Mouse (Mus musculus) macrophage (primary cell): ENCODE results near the gene Mttp. TPM values are rescaled to one million over a fixed set of nuclear protein-coding genes. Genes with fewer than 3 reads are reported as not detected.

Experiments used
- H3K27ac ChIP-seq: fragments of 350-480 bp; formaldehyde crosslinking; 2 replicates; pipeline ENCODE4 v1.9.0; 2021
- H3K36me3 ChIP-seq: fragments of 350-480 bp; formaldehyde crosslinking; 2 replicates; pipeline ENCODE4 v1.9.0; 2021; ENCODE audit errors: inconsistent target
- H3K4me3 ChIP-seq: fragments of 350-480 bp; formaldehyde crosslinking; 2 replicates; pipeline ENCODE4 v1.9.0; 2021; ENCODE audit errors: inconsistent target
- H3K79me2 ChIP-seq: fragments of 350-480 bp; formaldehyde crosslinking; 2 replicates; pipeline ENCODE4 v1.9.0; 2021; ENCODE audit errors: inconsistent target
- WGBS: methylation state at CpG from one replicate; pipeline ENCODE4 v1.1.7; 2026; ENCODE audit warnings: inconsistent platforms; ENCODE audit not compliant: missing documents; 5-methylcytosine and 5-hydroxymethylcytosine counted together
- polyA plus RNA-seq: library from polyadenylated mRNA; stranded (reverse); fragments of 250-400 nt; gene quantifications from 3 replicates; pipeline ENCODE4 v1.2.4, GENCODE M21; 2018; ENCODE audit warnings: inconsistent platforms

The Mttp gene
- polyA plus RNA-seq, 1 experiment from 2014 or later = 1.0 TPM

DNA sequence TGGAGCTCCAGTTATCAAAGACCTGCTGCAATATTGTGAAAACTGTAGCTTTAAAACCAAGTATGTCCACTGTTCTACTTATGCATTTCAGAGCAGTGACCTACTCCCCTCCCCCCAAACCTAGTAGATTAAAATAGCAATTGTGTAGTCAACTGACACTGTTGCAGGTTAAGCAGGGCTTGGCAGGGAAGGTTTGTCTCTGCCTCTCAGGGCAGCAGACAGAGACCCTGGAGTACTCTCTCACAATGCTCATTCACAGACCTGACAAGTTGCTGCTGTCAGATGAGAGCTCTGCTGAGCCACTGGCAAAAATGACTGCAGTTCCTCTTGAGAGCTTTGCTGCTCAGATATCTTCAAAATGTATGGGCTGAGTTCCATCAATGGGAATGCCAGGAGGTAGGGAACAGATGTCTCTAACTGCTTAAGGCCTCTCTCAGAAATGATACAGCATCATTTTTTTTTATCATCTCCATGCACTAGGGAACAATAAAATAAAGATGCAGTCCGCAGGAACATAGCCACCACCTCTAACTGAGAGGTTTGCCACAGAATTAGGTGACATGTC lies 61.6 kb downstream of the Mttp start:
- 100% methylated on average over 1 of the region's 1 CpGs for WGBS
- Histone ChIP-seq H3K27ac (no peak overlapping the region), H3K4me3 (no peak overlapping the region), H3K36me3 (no peaks in the 10 kb centered on the region), H3K79me2 (no peaks in the 10 kb centered on the region)

DNA sequence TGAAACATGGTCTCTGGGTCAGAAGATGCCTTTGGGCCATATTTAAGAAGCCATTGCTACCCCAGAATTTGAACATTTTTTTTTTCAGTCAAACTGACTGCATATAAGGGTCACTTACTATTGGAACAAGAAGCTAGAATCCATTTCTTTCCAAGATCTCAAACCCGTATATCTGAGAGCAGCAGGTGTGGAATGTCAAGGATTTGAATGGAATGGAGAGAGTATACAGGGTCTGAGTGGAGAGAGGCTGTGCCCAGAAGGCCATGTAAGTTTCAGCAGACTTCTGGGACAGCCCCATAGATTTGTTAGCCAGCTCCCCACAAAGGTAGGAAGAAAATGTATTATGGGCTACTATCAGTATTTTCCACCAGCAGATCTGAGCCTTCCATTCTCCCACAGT lies 66.1 kb downstream of the Mttp start:
- Histone ChIP-seq H3K79me2 (no peaks in the 10 kb centered on the region), H3K27ac (no peak overlapping the region), H3K36me3 (no peaks in the 10 kb centered on the region), H3K4me3 (no peak overlapping the region)
- 93% methylated on average over 1 of the region's 1 CpGs for WGBS

DNA sequence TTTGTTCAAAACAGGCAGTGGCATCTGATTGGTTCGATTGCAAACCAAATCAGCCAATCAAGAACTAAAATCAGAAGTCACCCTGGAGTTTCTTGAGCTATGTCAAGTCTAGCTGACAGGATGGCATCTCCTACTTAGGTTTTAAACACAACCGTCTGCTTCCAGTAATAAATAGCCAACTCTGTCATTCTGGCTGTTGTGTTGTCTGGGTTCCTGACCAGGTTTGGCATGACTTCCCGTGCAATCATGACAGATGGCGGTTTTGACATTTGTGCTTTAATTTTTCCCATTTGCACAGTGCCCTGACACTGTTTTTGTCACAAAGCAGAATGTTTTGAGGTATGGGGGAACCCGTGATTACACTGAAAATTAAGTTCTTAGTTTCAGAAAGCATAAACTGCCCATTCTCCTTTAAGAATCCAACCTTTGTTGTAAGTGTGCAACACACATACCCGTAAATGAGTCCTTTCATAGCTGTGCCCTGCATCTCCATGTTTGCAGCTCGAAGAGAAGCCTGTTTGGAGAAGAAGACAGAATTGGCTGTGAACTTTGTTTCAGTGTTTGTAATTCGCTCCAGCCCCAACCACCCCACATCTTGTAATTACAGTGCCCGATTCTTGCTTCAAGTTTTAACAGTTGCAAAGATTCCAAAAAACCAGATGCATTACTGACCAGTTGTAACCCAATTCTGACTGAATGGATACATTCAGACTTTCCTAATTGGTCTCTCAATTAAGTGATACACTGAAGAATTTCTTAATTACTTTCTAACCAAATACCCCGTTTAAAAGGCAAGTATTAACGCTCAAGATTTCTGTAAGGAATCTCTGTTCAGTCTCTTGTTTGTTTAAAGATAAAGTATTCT lies 67.1 kb downstream of the Mttp start:
- Histone ChIP-seq H3K36me3 (no peaks in the 10 kb centered on the region), H3K4me3 (no peak overlapping the region), H3K79me2 (no peaks in the 10 kb centered on the region), H3K27ac (no peak overlapping the region)
- WGBS = 87% methylated on average over 11 of the region's 11 CpGs

GRCm38 (mm10) chr3:138075209-138075608 lies 69.6 kb downstream of the Mttp start:
- 91% methylated on average over 8 of the region's 8 CpGs for WGBS
- no peak overlapping the region for H3K27ac ChIP-seq
- H3K79me2 ChIP-seq = no peaks in the 10 kb centered on the region
- no peak overlapping the region for H3K4me3 ChIP-seq
- H3K36me3 ChIP-seq = no peaks in the 10 kb centered on the region

DNA sequence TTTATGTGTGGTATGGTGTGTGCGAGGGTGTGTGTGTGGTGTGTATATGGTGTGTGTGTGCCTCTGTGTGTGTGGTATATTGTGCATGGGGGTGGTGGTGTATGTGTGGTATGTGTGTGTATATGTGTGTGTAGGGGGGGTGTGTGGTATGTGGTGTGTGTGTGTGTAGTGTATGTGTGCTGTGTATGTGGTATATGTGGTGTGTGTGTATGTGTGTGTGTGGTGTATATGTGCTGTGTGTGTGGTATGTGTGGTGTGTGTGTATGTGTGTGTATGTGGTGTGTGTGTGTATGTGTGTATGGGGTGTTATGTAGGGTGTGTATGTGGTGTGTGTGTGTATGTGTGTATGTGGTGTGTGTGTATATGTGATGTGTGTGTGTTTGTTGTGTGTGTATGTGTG lies 70.6 kb downstream of the Mttp start:
- H3K79me2 ChIP-seq = no peaks in the 10 kb centered on the region
- 100% methylated on average over 1 of the region's 1 CpGs for WGBS
- no peaks in the 10 kb centered on the region for H3K36me3 ChIP-seq
- no peak overlapping the region for H3K27ac ChIP-seq
- H3K4me3 ChIP-seq = no peak overlapping the region

DNA sequence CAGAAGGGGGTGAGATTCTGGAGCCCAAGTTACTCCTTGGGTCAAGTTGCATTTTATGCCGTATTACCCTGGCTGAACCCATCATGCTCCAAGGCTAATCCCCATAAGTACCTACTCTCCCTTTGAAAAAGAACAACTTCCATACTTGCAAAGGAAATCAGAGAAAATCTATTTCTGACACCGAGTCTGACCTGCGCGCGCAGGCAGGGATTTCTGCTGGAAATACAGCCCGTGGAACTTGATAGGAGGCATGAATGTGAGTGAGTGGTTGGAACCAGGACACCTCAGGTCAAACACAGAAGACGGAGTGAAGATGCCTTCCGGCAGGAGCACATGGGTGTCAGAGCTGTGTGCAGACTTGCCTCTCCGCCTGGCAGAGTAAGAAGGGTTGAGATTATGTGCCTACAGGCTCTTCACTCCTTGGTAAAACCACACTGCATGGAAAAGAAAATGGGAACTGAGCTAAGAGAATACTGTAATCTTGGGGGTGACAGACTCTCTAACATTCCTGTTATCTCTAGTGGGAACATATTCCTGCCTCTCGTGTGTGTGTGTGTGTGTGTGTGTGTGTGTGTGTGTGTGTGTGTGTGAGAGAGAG lies 73.2 kb downstream of the Mttp start:
- H3K27ac ChIP-seq = no peak overlapping the region
- no peaks in the 10 kb centered on the region for H3K36me3 ChIP-seq
- WGBS = 94% methylated on average over 10 of the region's 10 CpGs
- no peaks in the 10 kb centered on the region for H3K79me2 ChIP-seq
- no peak overlapping the region for H3K4me3 ChIP-seq

DNA sequence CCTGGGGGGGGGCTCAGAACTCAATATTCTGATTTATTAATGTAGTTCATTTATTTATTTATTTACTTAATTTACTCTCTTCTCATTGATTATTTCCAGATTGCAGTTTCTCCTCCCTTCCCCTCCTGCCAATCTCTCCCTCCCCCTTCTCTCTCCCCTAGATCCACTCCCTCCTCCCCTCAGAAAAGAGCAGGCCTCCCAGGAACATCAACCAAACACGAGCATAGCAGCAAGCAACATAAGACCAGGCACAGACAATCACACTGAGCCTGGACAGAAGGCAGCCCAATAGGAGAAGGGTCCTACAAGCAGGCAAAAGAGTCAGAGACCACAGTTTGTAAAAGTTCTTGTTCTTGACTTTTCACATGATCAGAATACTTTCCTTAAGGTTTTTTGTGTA lies 73.8 kb downstream of the Mttp start:
- H3K36me3 ChIP-seq = no peaks in the 10 kb centered on the region
- H3K27ac ChIP-seq = no peak overlapping the region
- WGBS = 50% methylated on average over 1 of the region's 1 CpGs
- no peak overlapping the region for H3K4me3 ChIP-seq
- H3K79me2 ChIP-seq = no peaks in the 10 kb centered on the region

GRCm38 (mm10) chr3:138069756-138070511 lies 74.8 kb downstream of the Mttp start:
- WGBS = 90% methylated on average over 16 of the region's 18 CpGs

GRCm38 (mm10) chr3:138068103-138068502 lies 76.7 kb downstream of the Mttp start:
- Histone ChIP-seq H3K36me3 (no peaks in the 10 kb centered on the region), H3K79me2 (no peaks in the 10 kb centered on the region), H3K27ac (no peak overlapping the region), H3K4me3 (no peak overlapping the region)
- WGBS = 94% methylated on average over 12 of the region's 12 CpGs

More at GRCm38 (mm10) chr3:138069756-138070511, 74.8 kb downstream of the Mttp start:
- H3K27ac ChIP-seq = no peak overlapping the region
- H3K4me3 ChIP-seq = no peak overlapping the region
- H3K79me2 ChIP-seq = no peaks in the 10 kb centered on the region
- no peaks in the 10 kb centered on the region for H3K36me3 ChIP-seq

GRCm38 (mm10) chr3:138067288-138067687 lies 77.5 kb downstream of the Mttp start, which contains the start of gene Gm5105:
Gene Gm5105 (minus strand): TSS chr3:138067388.
- no peaks in the 10 kb centered on the region for H3K36me3 ChIP-seq
- WGBS = 95% methylated on average over 12 of the region's 12 CpGs
- no peak within 1 kb of the TSS for H3K4me3 ChIP-seq
- H3K79me2 ChIP-seq = no peaks in the 10 kb centered on the region
- H3K27ac ChIP-seq = no peak within 1 kb of the TSS

DNA sequence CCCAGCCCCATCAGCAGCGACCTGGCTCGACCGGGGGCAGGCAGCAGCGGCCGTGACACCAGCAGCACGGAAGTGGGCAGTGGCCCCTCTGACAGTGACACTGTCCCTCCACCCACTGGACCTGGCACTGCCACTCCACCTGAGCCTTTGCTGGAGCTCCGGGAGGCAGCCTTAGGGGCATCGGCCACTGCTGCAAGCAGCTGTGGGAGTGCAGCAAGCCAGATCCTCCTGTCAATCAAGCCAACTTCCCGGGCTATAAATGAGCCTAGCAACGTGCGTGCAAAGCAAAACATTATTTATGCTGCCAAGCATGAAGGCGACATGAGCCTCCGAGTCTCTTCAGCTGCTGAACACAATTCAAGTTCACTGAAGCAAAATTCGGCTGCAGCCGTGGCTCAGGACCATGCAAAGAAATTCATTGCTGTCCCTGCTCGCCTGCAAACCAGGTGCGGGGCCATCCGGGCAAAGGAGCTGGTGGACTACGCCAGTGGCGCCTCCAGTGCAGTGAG lies 78.4 kb downstream of the Mttp start:
- 84% methylated on average over 18 of the region's 20 CpGs for WGBS
- H3K79me2 ChIP-seq = no peaks in the 10 kb centered on the region
- no peaks in the 10 kb centered on the region for H3K36me3 ChIP-seq
- no peak overlapping the region for H3K27ac ChIP-seq
- no peak overlapping the region for H3K4me3 ChIP-seq

DNA sequence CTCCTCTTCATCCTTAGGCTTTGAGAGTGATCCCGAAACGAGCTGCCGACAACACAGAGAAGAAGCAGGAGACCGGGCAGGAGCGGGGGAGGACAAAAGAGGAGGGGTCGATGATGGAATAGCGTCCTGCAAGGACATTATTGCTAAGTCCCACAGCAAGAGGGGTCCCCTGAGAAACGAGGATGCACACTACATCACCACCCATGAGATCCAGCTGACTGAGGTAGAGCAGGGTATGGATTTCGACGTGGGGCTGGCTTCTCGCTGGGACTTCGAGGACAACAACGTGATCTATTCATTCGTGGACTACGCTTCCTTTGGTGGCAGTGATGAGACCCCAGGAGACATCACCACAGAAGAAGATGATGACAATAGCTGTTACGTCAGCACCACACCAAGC lies 78.8 kb downstream of the Mttp start:
- no peak overlapping the region for H3K4me3 ChIP-seq
- no peak overlapping the region for H3K27ac ChIP-seq
- WGBS = 92% methylated on average over 16 of the region's 16 CpGs
- no peaks in the 10 kb centered on the region for H3K36me3 ChIP-seq
- H3K79me2 ChIP-seq = no peaks in the 10 kb centered on the region

DNA sequence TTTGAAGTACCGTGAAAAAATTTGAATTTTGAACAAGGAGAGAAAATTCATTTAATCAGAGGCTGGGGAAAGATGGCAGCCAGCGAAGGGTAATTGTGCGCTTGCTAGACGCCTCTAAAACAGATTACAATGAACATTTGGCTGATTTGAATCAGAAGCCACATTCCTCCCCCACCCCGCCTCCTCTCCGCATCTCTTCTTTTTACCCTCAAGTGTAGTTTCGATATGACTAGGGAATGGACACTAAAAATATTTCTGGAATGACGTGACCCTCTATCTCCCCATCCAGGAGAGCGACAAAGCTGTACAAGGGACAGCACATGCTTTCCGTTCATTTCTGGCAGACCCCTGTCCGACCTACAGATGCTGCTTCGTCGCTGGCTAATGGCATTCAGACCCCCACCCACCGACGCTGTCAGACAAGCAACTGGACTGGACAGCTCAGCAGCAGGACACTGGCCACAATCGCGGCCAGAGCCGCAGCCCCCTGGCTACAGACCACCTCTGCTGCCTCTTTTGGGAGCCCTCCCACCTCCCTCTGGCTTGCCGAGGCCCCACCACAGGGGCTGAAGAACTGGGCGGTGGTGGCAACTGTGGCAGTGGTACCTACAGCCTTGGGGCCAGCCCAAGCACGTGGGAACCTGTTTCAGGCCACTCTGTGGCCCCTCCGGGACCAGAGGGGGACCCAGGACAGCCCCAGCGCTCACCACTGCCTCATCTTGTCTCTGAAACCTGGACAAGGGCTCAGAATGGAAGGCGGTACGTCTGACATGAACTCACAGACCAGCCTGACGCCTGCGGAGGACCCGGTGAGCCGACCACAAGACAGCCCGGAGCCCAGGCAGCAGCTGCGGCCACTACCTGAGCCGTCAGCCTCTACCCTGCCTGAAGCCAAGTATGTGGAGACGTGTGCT lies 79.8 kb downstream of the Mttp start, which contains the start of gene 1110002E22Rik:
Gene 1110002E22Rik (plus strand): TSS at position 321 of the 914 bp plus-strand sequence.
- Histone ChIP-seq H3K79me2 (no peaks in the 10 kb centered on the region), H3K27ac (no peak within 1 kb of the TSS), H3K36me3 (no peaks in the 10 kb centered on the region), H3K4me3 (no peak within 1 kb of the TSS)
- 93% methylated on average over 33 of the region's 33 CpGs for WGBS
